Mouse (Mus musculus) megakaryocyte progenitor cell, adult 5-6 weeks (primary cell): ENCODE results near the gene Snx3. TPM values are rescaled to one million over a fixed set of nuclear protein-coding genes. Genes with fewer than 3 reads are reported as not detected.

ENCODE experiments used
- ATAC-seq: replicated peaks from 2 replicates; pipeline ENCODE4 v1.8.0; 2016; ENCODE audit warnings: mild to moderate bottlenecking, moderate TSS enrichment, inconsistent platforms; ENCODE audit not compliant: poor library complexity
- total RNA-seq, 2 experiments: library from RNA; stranded (forward) in 1 of 2; stranded (reverse) in 1 of 2; fragments of 157-497, 149-512 nt in 1 of 2; fragments of 200-1000 nt in 1 of 2; gene quantifications; 2 replicates each; pipeline versions ENCODE4 v1.2.3 to v1.2.4; 2015 to 2017

The Snx3 gene
- total RNA-seq, 2 experiments from 2014 or later, result 104 to 274 TPM

DNA sequence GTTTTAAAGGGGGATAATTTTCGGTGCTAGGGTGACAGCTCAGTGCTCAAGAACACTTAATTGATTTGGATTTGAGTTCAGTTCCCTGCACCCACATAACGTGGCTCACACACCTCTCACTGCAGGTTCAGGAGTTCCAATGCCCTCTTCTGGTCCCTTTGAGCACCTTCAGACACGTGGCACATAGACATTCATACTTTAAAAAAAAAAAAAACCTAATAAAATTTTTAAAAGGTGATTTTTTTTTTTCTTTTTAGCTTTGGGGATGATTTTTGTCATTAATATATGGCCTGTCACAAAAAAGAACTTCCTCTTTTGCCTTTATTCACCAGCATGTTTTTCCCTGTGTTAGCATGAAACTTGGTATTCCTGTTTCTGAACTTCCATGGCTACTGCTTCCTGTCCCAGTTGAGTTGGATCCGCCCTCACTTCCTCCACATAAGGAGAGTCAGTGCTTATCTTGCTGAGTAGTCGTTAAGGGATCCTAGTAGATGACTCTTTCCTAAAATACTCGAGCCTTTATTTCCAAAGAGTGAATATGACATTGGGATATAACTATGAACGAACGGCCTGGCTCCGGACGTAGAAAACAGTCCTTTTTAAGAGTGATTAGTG is 2.4 kb downstream of the Snx3 start:
- no peak for ATAC-seq

DNA sequence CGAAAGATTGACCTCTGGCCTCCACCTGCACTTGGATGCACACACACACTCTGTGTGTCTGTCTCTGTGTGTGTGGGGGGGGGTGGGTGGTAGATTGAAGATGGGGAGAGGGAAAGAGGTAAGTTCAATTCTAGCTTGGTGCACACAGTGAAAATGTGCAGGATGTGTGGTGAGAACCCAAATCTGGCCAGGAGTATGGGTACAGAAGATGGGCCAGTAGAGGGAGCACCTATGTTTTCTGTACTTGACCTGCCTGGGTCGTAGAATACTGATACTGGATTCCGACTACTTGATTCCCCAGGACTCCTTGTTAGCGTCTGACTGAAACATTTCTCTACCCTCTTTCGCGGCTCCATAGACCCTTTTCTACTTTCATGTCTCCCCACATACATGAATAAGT is 8.3 kb downstream of the Snx3 start:
- ATAC-seq, result no peak

DNA sequence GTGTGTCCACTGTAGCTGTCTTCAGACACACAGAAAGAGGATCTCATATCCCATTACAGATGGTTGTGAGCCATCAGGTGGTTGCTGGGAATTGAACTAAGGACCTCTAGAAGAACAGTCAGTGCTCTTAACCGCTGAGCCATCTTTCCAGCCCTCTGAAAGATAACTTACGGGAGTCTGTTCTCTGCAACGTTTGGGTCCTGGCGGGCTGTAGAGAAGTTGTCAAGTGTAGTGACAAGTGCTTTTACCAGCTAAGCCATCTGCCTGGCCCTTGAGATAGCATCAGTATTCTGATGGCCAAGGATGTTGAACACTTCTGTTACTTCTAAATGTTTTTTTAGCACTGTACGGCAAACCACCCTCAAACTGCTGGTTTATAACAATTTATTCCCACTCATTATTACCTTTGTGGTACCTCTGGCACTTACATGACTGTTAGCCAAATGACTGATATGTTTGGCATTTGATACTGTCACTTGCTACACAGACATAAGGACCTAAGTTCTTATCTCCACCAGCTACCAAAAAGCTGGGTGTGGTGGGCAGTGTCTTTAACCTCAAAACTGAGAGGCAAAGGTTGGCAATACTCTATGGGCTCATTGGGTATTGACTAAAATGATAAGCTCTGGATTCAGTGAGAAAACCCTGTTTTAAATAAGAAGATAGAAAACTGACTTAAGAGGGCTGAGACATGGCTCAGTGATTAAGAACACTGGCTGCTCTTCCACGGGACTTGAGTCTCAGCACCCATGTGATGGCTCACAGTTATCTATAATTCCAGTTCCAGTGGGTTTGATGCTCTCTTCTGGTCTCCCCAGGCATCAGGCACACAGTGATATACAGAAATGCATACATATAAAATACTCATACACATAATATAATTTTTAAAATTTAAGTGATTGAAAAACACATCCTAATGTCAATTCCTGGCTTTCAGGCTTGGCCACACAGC is 9.6 kb downstream of the Snx3 start:
- ATAC-seq, result peak; percentile 88

DNA sequence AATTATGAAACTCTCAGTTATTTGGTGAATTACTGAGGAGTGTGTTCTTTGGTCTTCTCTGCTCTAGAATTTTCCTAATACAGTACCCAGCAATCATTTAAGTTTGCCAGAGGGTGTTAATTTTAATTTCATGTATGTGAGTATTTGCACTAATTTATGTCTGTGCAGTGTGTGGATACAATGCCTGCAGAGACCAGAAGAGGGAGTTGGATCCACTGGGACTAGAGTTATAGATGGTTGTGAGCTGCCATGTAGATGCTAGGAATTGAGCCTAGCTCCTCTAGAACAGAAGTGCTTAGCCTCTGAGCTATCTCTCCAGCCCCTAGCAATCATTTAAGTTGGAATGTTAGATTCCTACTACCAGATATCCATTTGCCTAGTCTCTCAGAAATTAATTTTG is 12.3 kb downstream of the Snx3 start:
- ATAC-seq, result no peak

DNA sequence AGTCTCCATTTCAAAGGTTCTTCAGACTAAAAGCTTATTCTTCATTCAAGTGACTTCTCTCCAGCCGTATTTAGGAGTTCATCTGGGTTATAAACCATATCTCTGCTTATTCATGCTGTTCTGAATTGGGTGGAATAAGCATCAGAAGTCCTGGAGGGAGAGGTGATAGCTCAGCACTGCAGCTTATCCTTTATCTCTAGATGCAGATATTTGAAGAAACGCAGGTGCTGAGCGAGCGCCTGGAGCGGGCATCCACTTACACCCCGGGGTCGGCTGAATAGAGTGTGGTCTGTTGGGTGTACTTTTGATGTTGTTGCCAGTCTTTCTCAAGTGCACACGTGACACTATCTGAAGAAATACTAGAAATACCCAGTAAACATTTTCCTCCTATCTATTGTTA is 16.5 kb downstream of the Snx3 start:
- ATAC-seq, result peak; percentile 54

DNA sequence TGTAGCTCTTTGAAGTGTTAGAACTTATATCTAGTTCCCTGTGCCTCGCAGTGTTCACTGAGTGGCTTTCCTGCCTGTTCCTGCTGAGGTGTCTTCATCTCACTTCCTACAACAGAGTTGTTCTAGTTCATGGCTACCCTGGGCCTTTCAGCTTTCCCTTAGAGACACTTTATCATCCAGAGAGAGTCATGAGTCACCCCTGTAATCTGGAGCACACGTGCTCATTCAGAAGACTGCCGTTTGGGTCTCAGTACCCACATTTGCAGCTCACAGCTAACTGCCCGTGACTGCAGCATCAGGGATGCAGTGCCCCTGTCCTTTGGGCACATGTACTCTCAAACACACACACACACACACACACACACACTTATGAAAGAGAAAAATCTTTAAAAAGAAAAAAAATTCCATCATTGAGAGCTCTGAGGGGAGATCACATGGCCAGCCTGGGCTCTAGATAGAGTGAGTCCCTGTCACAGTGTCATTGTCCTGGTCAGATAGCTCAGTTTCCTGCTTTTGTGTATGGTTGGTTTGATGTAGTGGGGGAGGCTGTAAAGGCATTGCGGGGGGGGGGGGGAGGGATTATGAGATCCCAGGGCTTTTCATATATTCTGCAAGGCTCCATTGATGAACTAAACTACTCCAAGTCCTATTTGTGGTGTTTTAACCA is 19.6 kb downstream of the Snx3 start:
- peak; percentile 39; the same call in 1 of the 2 replicates for ATAC-seq

DNA sequence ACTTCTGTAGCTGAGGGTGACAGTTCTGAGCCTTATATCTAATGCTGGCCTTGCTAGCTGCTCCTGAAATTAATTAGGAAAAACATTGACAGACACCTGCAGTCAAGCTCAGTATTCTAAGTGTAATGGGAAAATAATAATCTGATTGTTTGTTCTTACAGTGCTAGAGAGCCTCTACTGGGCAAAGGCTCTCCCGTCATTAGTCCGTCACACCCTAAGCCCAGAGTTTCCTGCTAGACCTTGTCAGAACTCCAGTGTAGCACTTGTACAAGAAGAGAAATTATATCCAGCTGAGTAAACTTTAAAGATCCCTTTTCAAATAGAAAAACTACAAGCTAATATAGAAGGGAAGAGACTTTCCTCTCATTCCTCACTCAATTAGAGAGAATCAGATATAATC is 21.1 kb downstream of the Snx3 start:
- no peak for ATAC-seq

DNA sequence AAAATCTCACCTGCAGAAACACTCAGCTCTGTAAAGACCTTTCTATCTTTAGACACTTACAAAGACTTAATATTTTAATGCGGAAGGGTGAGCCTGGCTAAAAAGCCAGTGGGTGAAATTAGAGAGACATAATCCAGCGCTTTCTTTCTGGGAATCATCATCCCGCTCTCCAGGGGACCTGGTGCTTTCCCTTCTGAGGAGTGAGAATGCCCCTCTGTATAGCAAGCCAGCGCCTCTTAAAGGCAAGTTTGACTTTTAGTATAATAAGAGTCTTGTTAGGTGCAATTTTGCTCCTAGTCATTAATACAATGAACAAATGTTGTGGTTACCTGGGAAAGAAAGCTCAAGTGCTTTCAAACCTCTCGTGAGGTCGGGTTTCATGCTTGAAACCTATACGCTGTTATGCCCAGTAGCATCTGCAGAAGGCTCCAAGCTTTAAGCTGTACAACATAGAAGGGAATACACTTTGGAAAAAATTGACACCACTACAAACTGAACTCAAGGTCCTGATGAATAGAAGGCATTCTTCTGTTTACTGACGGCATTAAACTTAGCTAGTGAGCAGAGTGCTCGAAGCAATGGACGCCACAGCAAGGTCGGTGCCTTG is 21.8 kb downstream of the Snx3 start:
- no peak for ATAC-seq

DNA sequence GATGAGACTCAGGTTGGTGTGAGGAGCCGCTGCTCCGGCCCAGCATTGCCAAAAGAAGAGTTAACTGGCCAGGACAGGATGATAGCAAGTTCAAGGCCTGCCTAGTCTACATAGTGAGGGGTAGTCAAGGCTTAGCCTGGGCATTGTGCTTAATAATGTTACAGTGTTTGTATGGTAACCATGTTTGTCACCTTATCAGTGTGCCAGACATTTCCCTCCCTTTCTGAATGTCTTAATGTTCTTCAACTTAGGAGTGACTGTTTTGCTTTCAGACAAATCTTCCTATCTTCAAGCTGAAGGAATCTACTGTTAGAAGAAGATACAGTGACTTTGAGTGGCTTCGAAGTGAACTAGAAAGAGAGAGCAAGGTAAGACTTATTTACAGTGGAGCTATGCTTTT is 23.9 kb downstream of the Snx3 start:
- ATAC-seq, result peak; percentile 88

DNA sequence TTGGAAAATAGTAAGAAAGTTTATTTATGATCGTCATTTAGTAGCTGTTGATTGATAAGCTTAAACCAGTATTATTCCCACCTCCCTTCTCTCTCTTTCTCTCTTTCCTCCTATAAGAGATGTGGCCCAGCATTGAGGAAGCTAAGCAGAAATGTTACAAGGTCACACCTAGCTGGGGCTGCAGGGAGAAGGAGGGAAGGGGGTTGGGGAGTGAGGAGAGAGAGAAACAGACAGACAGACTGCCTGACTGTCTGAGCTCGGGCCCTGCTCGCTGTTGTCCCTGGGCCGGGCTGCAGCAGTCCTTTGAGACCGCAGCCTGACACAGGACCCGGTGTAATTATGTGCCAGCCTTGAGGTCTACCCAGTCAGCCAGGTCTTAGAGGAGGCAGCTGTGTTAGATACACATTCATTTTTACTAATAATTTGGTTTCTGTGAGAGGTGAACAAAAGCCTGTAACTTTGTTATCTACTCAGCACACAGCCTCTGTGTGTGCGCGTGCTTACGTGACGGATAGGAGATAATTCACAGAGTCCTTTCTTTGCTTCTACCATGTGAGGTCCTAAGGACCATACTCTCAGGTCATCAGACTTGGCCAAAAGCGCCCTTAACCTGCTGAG is 32.1 kb downstream of the Snx3 start:
- ATAC-seq, result peak; percentile 71

DNA sequence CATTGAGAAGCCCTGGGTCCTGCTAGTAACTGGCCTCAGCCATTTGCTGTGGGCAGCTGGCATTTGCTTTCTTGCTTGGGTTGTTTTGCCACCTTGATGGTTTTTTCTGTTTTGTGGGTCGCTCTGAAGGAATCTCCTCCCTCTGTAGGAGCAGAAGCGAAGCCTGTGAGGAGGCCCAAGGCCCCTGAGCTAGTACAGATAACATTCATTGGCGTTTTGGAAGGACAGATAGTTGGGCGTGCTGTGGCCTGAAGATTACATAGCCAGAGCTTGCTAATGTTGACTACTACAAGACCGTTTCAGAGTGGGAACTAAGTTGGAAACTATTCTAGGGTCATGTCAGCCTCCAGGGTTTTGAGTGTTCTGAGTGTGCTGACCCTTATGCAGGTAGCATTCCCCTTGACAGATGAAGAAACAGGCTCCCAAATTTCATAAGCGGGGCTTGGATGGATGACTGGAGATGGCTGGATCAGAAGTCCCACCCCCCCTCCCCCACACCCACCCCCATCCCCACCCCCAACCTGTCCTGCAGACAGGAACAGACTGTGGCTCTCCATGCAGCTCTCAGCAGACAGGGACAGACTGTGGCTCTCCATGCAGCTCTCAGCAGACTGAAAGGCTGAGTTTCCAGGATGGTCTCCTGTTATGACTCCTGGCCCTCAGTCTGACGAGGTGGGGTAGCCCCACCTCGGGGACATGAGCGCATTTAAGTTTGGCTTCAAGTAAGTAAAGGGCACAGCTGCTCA is 35.9 kb downstream of the Snx3 start:
- ATAC-seq, result peak; percentile 89

DNA sequence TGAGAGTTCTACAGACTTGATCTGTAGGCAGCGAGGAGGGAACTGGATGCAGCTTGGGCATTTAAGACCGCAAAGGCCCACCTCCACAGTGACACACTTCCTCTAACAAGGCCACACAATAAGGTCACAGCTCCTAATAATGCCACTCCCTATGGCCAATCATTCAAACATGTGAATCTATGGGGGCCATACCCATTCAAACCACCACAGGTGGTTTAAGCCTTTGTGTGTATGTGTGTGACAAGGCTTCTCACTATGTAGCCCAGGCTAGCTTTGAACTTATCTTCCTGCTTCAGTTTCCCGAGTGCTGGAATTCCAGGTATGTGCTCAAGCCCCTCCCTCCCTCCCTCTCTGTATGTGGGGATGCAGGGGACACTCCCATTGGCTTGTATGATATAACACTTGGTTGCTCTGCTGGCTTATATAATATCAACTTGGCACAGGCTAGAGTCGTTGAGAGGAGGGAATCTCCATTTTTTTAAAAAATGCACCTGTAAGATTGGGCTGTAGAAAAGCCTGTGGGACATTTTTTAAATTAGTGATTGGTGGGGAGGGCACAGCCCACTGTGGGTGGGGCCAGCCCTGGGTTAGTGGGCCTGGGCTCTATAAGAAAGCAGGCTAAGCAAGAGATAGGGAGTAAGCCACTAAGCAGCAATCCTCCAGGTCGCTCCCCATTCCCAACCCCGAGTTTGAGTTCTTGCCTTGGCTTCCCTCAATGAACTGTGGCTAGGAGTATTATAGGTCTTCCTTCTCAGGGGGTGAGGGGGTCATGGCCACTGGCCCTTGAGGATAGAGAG is 44.1 kb downstream of the Snx3 start:
- ATAC-seq, result no peak

DNA sequence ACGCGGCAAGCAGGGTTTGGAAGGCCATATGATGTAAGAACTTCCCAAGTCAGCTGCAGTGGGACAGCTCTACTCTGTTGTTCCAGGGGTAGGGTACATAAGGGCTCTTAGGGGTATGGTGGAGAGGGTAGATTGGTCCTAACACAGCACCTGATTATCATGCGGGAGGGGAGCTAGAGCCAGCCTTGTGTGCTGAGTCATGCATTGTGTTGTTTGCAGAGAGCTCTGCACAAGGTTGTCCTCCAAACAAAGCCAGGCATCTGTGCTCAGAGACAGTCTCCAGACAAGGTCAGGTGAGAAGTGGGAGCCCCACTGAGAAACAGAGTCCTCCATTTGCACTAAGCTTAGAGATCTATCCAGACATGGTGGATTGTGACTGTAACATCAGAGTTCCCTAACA is 44.7 kb downstream of the Snx3 start:
- no peak for ATAC-seq

DNA sequence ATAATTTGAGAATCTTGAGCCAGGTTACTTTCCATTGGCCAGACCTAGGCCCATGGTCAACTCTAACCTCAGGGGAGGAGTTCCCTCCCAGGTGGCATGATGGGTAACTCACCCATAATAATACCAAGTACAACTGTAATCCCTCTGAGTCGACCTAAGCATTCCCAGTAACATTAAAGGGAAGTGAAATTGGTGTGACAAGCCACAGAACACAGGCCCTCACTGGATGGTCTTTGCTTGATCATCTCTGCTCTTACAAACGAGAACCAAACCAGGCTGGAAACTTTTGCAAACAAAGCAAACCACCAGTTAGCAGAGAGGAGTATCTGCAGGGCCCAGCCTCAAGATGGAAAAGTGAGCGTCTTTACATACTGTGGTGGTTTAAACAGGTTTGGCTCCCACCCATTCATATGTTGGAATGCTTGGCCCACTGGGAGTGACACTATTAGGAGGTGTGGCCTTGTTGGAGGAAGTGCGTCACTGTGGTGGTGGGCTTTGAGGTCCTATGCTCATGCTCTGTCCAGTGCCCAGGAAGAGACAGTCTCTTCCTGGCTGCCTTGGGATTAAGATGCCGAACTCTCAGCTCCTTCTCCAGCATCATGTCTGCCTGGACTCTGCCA is 57.9 kb downstream of the Snx3 start:
- peak; percentile 34; the same call in 1 of the 2 replicates for ATAC-seq

DNA sequence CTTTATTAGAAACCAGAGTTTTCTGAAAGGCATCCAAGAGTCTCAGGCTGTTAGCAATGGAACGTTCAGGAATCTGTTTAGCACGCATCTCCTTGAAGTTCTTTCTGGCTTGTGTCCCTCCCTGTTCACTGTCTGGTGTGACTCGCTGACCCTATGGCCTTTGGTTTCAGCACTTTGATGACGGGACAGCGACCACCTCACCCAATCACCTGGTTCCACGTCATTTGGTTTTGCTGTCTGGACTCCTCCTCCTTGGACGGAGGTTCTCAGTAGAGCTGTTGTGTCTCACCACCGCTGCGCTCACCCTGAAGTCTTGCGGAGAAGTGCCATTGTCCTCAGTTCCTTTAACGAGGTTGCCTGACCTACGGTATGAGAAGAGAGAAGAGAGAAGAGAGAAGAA is 60.4 kb downstream of the Snx3 start:
- ATAC-seq, result peak; percentile 94

DNA sequence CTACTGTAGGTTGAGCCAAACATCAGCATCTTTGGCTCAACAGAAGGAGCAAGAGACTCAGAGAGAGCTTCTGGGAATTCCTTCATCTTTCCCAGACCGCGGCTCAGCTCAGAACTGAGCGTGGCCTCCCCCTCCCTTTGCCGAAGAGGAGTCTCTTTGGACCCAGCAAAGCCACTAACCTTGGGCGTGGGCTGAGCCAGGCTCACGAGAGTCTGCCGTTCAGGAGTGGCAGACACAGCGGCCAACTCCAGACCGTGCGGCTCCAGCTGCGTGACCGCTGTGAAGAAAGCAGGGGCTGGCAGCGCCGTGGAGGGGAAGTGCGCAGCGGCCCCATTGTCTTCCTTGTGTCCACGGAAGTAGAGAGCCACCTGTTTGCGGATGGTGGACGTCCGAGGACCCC is 70.7 kb downstream of the Snx3 start:
- no peak for ATAC-seq

DNA sequence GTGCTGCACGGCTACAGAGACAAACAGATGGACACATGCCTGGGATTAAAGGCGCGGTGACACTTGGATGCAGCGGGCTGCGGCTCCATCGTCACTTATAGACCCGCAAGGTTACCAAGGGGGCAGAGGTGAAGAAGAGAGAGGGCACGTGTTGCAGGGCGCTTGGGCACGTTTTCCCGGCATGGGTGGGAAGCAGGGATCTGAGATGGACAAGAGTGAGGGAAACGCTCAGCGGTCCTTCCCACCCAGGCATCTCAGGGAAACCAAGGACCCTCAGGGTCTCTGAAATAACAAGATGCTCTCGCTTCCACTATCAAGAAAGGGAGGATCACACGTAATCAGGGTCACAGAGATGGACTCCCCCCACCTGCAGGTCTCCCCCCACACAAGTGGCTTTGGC is 71.1 kb downstream of the Snx3 start:
- no peak for ATAC-seq

DNA sequence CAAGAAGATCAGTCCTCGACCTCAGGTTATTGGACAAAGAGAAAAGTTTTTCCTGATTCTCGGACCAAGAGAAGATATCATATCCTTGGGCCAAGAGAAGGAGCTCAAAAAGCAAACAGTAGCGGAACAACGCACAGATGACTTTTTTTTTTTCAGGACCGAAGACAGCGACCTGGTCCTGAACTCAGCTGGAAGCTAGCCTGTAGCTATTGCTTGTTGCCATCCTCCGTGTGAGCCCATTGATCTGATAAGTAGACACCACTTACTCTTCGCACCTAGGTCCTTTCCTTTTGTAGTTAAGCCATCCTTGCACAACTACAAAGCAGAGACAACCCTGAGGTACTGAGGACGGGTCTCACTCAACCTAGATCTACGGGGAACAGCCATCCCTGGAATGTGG is 72.8 kb downstream of the Snx3 start:
- peak; percentile 75 for ATAC-seq
